Mouse (Mus musculus) ovary, postnatal 14 days (tissue): Measurements from ENCODE around the gene Cnst.
A peak's percentile ranks its signal among the peaks of the same experiment; 100 is the strongest.
"Not testable (repeated sequence)": the region's sequence is repeated elsewhere in the genome, so short reads cannot be mapped to it uniquely, and the experiment has no call there.

Source experiments
- DNase-seq: peaks from one replicate; pipeline ENCODE4 v3.0.0; 2022; ENCODE audit warnings: low spot score

The Cnst gene

GRCm38 (mm10) chr1:179645101-179645979, 99.2 kb downstream of the Cnst start:
- DNase-seq, result peak; percentile 69

GRCm38 (mm10) chr1:179645980-179646268, 99.8 kb downstream of the Cnst start:
- DNase-seq, result no peak

GRCm38 (mm10) chr1:179648678-179649077, 102.5 kb downstream of the Cnst start:
- DNase-seq, result not testable (repeated sequence)

- DNase-seq, result no peak
Measured at GRCm38 (mm10) chr1:179649324-179649723, 103.2 kb downstream of the Cnst start.

- DNase-seq, result no peak
Measured at GRCm38 (mm10) chr1:179650284-179650683, 104.1 kb downstream of the Cnst start.

- no peak for DNase-seq
Measured at GRCm38 (mm10) chr1:179651224-179651623, 105.1 kb downstream of the Cnst start.

GRCm38 (mm10) chr1:179663065-179663464, 116.9 kb downstream of the Cnst start:
- DNase-seq, result no peak

- DNase-seq, result no peak
Measured at GRCm38 (mm10) chr1:179664309-179664930, 118.2 kb downstream of the Cnst start.

- DNase-seq, result no peak
Measured at GRCm38 (mm10) chr1:179666971-179667370, 120.8 kb downstream of the Cnst start.

- no peak for DNase-seq
Measured at GRCm38 (mm10) chr1:179667450-179667849, 121.3 kb downstream of the Cnst start.

GRCm38 (mm10) chr1:179668013-179668805, 122.0 kb downstream of the Cnst start, which contains the start of gene Sccpdh:
Sccpdh (plus strand) TSS chr1:179668210.
- DNase-seq, result peak; percentile 71

- no peak for DNase-seq
Measured at GRCm38 (mm10) chr1:179668836-179669537, 122.8 kb downstream of the Cnst start.

- DNase-seq, result no peak
Measured at GRCm38 (mm10) chr1:179674355-179674754, 128.2 kb downstream of the Cnst start.

GRCm38 (mm10) chr1:179677031-179677430, 130.9 kb downstream of the Cnst start:
- no peak for DNase-seq
